Mouse (Mus musculus) midbrain, embryonic 15.5 days (tissue): ENCODE data around the gene Fmo1. TPM values are rescaled to one million over a fixed set of nuclear protein-coding genes. Genes with fewer than 3 reads are reported as not detected.

Experiments
- polyA plus RNA-seq: library from polyadenylated mRNA; unstranded; fragments of >200 nt; fragmentation: Nextera tagmentation; extraction: Ambion mirVana; gene quantifications from 2 replicates; pipeline ENCODE4 v1.2.1, GENCODE M21; 2015

The Fmo1 gene
- polyA plus RNA-seq, 1 experiment from 2014 or later: 23.3 TPM

Other genes starting within 250 kb of the Fmo1 start
- not detected in 2 replicates for gene Myoc, start 227.5 kb downstream of the Fmo1 start, polyA plus RNA-seq
- not detected in 2 replicates for gene Myocos, start 208.4 kb downstream of the Fmo1 start, polyA plus RNA-seq
- 142 and 158 TPM in 2 replicates for gene Prrc2c, start 126.1 kb downstream of the Fmo1 start, polyA plus RNA-seq
- 0.19 and 0.27 TPM in 2 replicates for gene Fmo4, start 52.6 kb downstream of the Fmo1 start, polyA plus RNA-seq
- gene Fmo2, start 32.1 kb upstream of the Fmo1 start, polyA plus RNA-seq: 0.22 TPM in 1 of 2 replicates, not detected in the other
- not detected in 2 replicates for gene Fmo6, start 70.9 kb upstream of the Fmo1 start, polyA plus RNA-seq
- gene Fmo3, start 117.9 kb upstream of the Fmo1 start, polyA plus RNA-seq: not detected in 2 replicates
- not detected in 2 replicates for gene Mroh9, start 219.1 kb upstream of the Fmo1 start, polyA plus RNA-seq